Mouse (Mus musculus): Measurements from ENCODE around the gene Tubb3. TPM values are rescaled to one million over a fixed set of nuclear protein-coding genes. Genes with fewer than 3 reads are reported as not detected.

The Tubb3 gene
- polyA plus RNA-seq, 1 experiment, result 3,474 TPM

- no peak for TF ChIP-seq POLR2A (IDR thresholded peaks at IDR 0.05; ENCODE audit: borderline replicate concordance, extremely low read depth, insufficient read depth, insufficient read length, poor library complexity, severe bottlenecking)
- no peak for TF ChIP-seq CTCF (IDR thresholded peaks at IDR 0.05; ENCODE audit: borderline replicate concordance, extremely low read depth, insufficient read depth, insufficient read length)
- no peak for DNase-seq (ENCODE audit: low read depth)
Observed at GRCm38 (mm10) chr8:123401936-123402335, 9.3 kb upstream of the Tubb3 start.

GRCm38 (mm10) chr8:123402730-123403326 lies 8.4 kb upstream of the Tubb3 start:
- TF ChIP-seq POLR2A (IDR thresholded peaks at IDR 0.05; ENCODE audit: borderline replicate concordance, extremely low read depth, insufficient read depth, insufficient read length, poor library complexity, severe bottlenecking), result no peak
- TF ChIP-seq CTCF (IDR thresholded peaks at IDR 0.05; ENCODE audit: borderline replicate concordance, extremely low read depth, insufficient read depth, insufficient read length), result no peak
- DNase-seq (ENCODE audit: low read depth), result no peak

- TF ChIP-seq CTCF (IDR thresholded peaks at IDR 0.05; ENCODE audit: borderline replicate concordance, extremely low read depth, insufficient read depth, insufficient read length) (no peak), POLR2A (IDR thresholded peaks at IDR 0.05; ENCODE audit: borderline replicate concordance, extremely low read depth, insufficient read depth, insufficient read length, poor library complexity, severe bottlenecking) (no peak)
- DNase-seq (ENCODE audit: low read depth), result no peak
Observed at GRCm38 (mm10) chr8:123404521-123404920, 6.7 kb upstream of the Tubb3 start.

GRCm38 (mm10) chr8:123406786-123407185 lies 4.4 kb upstream of the Tubb3 start, which contains the start of gene Mc1r:
Mc1r (plus strand) TSS chr8:123407107.
- peak; percentile 70 for DNase-seq (ENCODE audit: low read depth)
- no peak for TF ChIP-seq POLR2A (IDR thresholded peaks at IDR 0.05; ENCODE audit: borderline replicate concordance, extremely low read depth, insufficient read depth, insufficient read length, poor library complexity, severe bottlenecking)
- peak; percentile 91 for TF ChIP-seq CTCF (IDR thresholded peaks at IDR 0.05; ENCODE audit: borderline replicate concordance, extremely low read depth, insufficient read depth, insufficient read length)

- no peak for TF ChIP-seq POLR2A (IDR thresholded peaks at IDR 0.05; ENCODE audit: borderline replicate concordance, extremely low read depth, insufficient read depth, insufficient read length, poor library complexity, severe bottlenecking)
- TF ChIP-seq CTCF (IDR thresholded peaks at IDR 0.05; ENCODE audit: borderline replicate concordance, extremely low read depth, insufficient read depth, insufficient read length), result no peak
- DNase-seq (ENCODE audit: low read depth), result no peak
Observed at GRCm38 (mm10) chr8:123407612-123408011, 3.6 kb upstream of the Tubb3 start.

- TF ChIP-seq CTCF (IDR thresholded peaks at IDR 0.05; ENCODE audit: borderline replicate concordance, extremely low read depth, insufficient read depth, insufficient read length) (no peak), POLR2A (IDR thresholded peaks at IDR 0.05; ENCODE audit: borderline replicate concordance, extremely low read depth, insufficient read depth, insufficient read length, poor library complexity, severe bottlenecking) (no peak)
Observed at GRCm38 (mm10) chr8:123408586-123409544, 2.4 kb upstream of the Tubb3 start.

GRCm38 (mm10) chr8:123410049-123410587 lies 1.1 kb upstream of the Tubb3 start:
- TF ChIP-seq CTCF (IDR thresholded peaks at IDR 0.05; ENCODE audit: borderline replicate concordance, extremely low read depth, insufficient read depth, insufficient read length) (no peak), POLR2A (IDR thresholded peaks at IDR 0.05; ENCODE audit: borderline replicate concordance, extremely low read depth, insufficient read depth, insufficient read length, poor library complexity, severe bottlenecking) (no peak)

More at GRCm38 (mm10) chr8:123408586-123409544, 2.4 kb upstream of the Tubb3 start:
- DNase-seq (ENCODE audit: low read depth), result no peak

GRCm38 (mm10) chr8:123410788-123411187 lies 436 bp upstream of the Tubb3 start:
- TF ChIP-seq CTCF (IDR thresholded peaks at IDR 0.05; ENCODE audit: borderline replicate concordance, extremely low read depth, insufficient read depth, insufficient read length) (no peak), POLR2A (IDR thresholded peaks at IDR 0.05; ENCODE audit: borderline replicate concordance, extremely low read depth, insufficient read depth, insufficient read length, poor library complexity, severe bottlenecking) (no peak)

More at GRCm38 (mm10) chr8:123410049-123410587, 1.1 kb upstream of the Tubb3 start:
- peak; percentile 75 for DNase-seq (ENCODE audit: low read depth)

GRCm38 (mm10) chr8:123411781-123412327 lies 630 bp downstream of the Tubb3 start:
- TF ChIP-seq CTCF (IDR thresholded peaks at IDR 0.05; ENCODE audit: borderline replicate concordance, extremely low read depth, insufficient read depth, insufficient read length), result no peak
- TF ChIP-seq POLR2A (IDR thresholded peaks at IDR 0.05; ENCODE audit: borderline replicate concordance, extremely low read depth, insufficient read depth, insufficient read length, poor library complexity, severe bottlenecking), result no peak
- DNase-seq (ENCODE audit: low read depth), result peak; percentile 76

More at GRCm38 (mm10) chr8:123410788-123411187, 436 bp upstream of the Tubb3 start:
- DNase-seq (ENCODE audit: low read depth), result no peak

- no peak for TF ChIP-seq CTCF (IDR thresholded peaks at IDR 0.05; ENCODE audit: borderline replicate concordance, extremely low read depth, insufficient read depth, insufficient read length)
- TF ChIP-seq POLR2A (IDR thresholded peaks at IDR 0.05; ENCODE audit: borderline replicate concordance, extremely low read depth, insufficient read depth, insufficient read length, poor library complexity, severe bottlenecking), result 0 out of 2 replicates have a peak, but pooled peaks have one; percentile 14
- peak; percentile 97 for DNase-seq (ENCODE audit: low read depth)
Observed at GRCm38 (mm10) chr8:123412560-123413170, 1.4 kb downstream of the Tubb3 start.
